Mouse (Mus musculus) 3134 (cell line): ENCODE data around the gene 2300003K06Rik.
"Not testable (repeated sequence)": the region's sequence is repeated elsewhere in the genome, so short reads cannot be mapped to it uniquely, and the experiment has no call there.

Source experiments
- DNase-seq: peaks from one replicate; pipeline ENCODE4 v3.0.0-alpha.2; 2011; ENCODE audit warnings: low spot score; ENCODE audit not compliant: insufficient read length; ENCODE audit errors: extremely low read depth

The 2300003K06Rik gene

GRCm38 (mm10) chr11:99837966-99838365 lies at the start of gene 2300003K06Rik:
2300003K06Rik (minus strand) TSS chr11:99838066.
- DNase-seq, result no peak

GRCm38 (mm10) chr11:99878887-99879286 lies 41.0 kb upstream of the 2300003K06Rik start, which contains the start of gene Gm11567:
Gm11567 (plus strand) TSS chr11:99879187.
- not testable (repeated sequence) for DNase-seq

- not testable (repeated sequence) for DNase-seq
Observed at GRCm38 (mm10) chr11:99873089-99873488, 35.2 kb upstream of the 2300003K06Rik start, which contains the start of gene Krtap9-1. Krtap9-1 (plus strand) TSS chr11:99873389.

- DNase-seq, result not testable (repeated sequence)
Observed at GRCm38 (mm10) chr11:99864176-99864575, 26.3 kb upstream of the 2300003K06Rik start, which contains the start of gene Gm11559. Gm11559 (plus strand) TSS chr11:99864476.

GRCm38 (mm10) chr11:99858761-99859160 lies 20.9 kb upstream of the 2300003K06Rik start:
- DNase-seq, result no peak

- no peak for DNase-seq
Observed at GRCm38 (mm10) chr11:99857617-99858016, 19.8 kb upstream of the 2300003K06Rik start, which contains the start of gene Gm11568. Gm11568 (plus strand) TSS chr11:99857917.

GRCm38 (mm10) chr11:99854121-99854520 lies 16.3 kb upstream of the 2300003K06Rik start:
- DNase-seq, result no peak

- no peak for DNase-seq
Observed at GRCm38 (mm10) chr11:99851508-99851907, 13.6 kb upstream of the 2300003K06Rik start, which contains the start of gene Krtap4-16. Krtap4-16 (minus strand) TSS chr11:99851608.

GRCm38 (mm10) chr11:99846746-99847145 lies 8.9 kb upstream of the 2300003K06Rik start:
- no peak for DNase-seq

GRCm38 (mm10) chr11:99842185-99842584 lies 4.3 kb upstream of the 2300003K06Rik start:
- no peak for DNase-seq

- not testable (repeated sequence) for DNase-seq
Observed at GRCm38 (mm10) chr11:99815566-99815965, 22.3 kb downstream of the 2300003K06Rik start, which contains the start of gene Gm11564. Gm11564 (minus strand) TSS chr11:99815666.

GRCm38 (mm10) chr11:99809792-99810191 lies 28.1 kb downstream of the 2300003K06Rik start, which contains the start of gene Krtap4-13:
Krtap4-13 (minus strand) TSS chr11:99809892.
- not testable (repeated sequence) for DNase-seq

- DNase-seq, result not testable (repeated sequence)
Observed at GRCm38 (mm10) chr11:99804346-99804745, 33.5 kb downstream of the 2300003K06Rik start, which contains the start of gene Gm11554. Gm11554 (minus strand) TSS chr11:99804446.

- DNase-seq, result not testable (repeated sequence)
Observed at GRCm38 (mm10) chr11:99798832-99799231, 39.0 kb downstream of the 2300003K06Rik start, which contains the start of gene Gm11569. Gm11569 (minus strand) TSS chr11:99798932.

- DNase-seq, result no peak
Observed at GRCm38 (mm10) chr11:99793367-99793766, 44.5 kb downstream of the 2300003K06Rik start, which contains the start of gene Gm11596. Gm11596 (minus strand) TSS chr11:99793467.
